Mouse (Mus musculus) forebrain, embryonic 13.5 days (tissue): ENCODE results near the gene Gm4969. TPM values are rescaled to one million over a fixed set of nuclear protein-coding genes. Genes with fewer than 3 reads are reported as not detected.
"Not testable (repeated sequence)": the region's sequence is repeated elsewhere in the genome, so short reads cannot be mapped to it uniquely, and the experiment has no call there.

ENCODE experiments used
- ATAC-seq: fragments of 200-750 bp; cut with Nextera tagmentation; 2 replicates; pipeline ENCODE4 v1.8.0; 2017
- H3K27ac ChIP-seq: fragments of 300-500 bp; sonication (generic); 2 replicates; pipeline ENCODE4 v1.5.1; 2015; ENCODE audit warnings: inconsistent platforms, mild to moderate bottlenecking, moderate library complexity
- H3K27me3 ChIP-seq: fragments of 300-500 bp; sonication (generic); 2 replicates; pipeline ENCODE4 v1.6.1; 2015; ENCODE audit warnings: mild to moderate bottlenecking, inconsistent platforms
- H3K36me3 ChIP-seq: fragments of 300-500 bp; sonication (generic); 2 replicates; pipeline ENCODE4 v1.6.1; 2015; ENCODE audit warnings: mild to moderate bottlenecking, inconsistent platforms; ENCODE audit not compliant: poor library complexity, severe bottlenecking
- H3K4me1 ChIP-seq: fragments of 300-500 bp; sonication (generic); 2 replicates; pipeline ENCODE4 v1.6.1; 2015; ENCODE audit warnings: inconsistent platforms
- H3K4me2 ChIP-seq: fragments of 300-500 bp; sonication (generic); 2 replicates; pipeline ENCODE4 v1.6.1; 2015; ENCODE audit warnings: inconsistent platforms, mild to moderate bottlenecking, moderate library complexity
- H3K4me3 ChIP-seq: fragments of 300-500 bp; sonication (generic); 2 replicates; pipeline ENCODE4 v1.5.1; 2015; ENCODE audit warnings: mild to moderate bottlenecking, inconsistent platforms
- H3K9ac ChIP-seq: fragments of 300-500 bp; sonication (generic); 2 replicates; pipeline ENCODE4 v1.6.1; 2015; ENCODE audit warnings: mild to moderate bottlenecking, inconsistent platforms
- H3K9me3 ChIP-seq: fragments of 300-500 bp; sonication (generic); replicated peaks from 2 replicates; pipeline ENCODE4 v1.6.1; 2016; ENCODE audit warnings: inconsistent platforms
- WGBS: fragments of 180-500 bp; shearing (Covaris S2); methylation state at CpG from one replicate; pipeline ENCODE4 v1.1.7; 2015; 5-methylcytosine and 5-hydroxymethylcytosine counted together
- polyA plus RNA-seq: library from polyadenylated mRNA; unstranded; fragments of >200 nt; fragmentation: Nextera tagmentation; extraction: Ambion mirVana; gene quantifications from 2 replicates; pipeline ENCODE4 v1.2.1, GENCODE M21; 2015

The Gm4969 gene
- polyA plus RNA-seq, 1 experiment from 2014 or later, result 1.2 TPM

DNA sequence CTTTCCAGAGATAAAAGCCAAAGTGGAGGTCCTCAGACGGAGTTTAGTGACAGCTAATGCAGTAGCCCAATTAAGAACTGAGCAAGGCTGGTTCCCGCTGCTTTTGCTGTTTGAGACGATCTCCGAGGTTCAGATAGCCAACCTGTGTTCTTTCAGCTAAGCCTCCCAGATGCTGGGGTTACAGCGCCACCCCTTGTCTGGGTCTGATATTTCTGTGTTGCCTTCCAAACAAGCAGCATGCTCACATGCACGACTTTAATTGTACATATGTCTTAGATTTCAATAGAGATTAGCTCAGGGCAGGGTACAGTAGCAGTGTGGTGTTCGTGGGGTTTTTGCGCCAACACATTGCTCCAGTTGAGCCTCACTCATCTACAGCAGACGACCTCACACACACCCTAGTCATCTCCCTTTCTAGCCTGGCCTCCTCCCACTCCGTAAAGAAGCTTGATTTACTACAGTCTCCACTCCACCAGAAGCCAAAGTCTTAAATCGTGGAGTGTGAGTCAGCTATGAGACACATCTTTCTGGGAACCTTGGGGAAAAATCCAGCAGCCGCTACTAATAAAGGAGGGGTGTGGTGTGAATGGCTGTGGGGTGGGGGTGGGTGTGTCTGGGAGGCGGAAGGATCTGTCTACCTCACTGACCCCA is 37.8 kb upstream of the Gm4969 start:
- Histone ChIP-seq H3K4me2 (no peak overlapping the region), H3K9me3 (no peaks in the 10 kb centered on the region), H3K27ac (no peak overlapping the region), H3K36me3 (peaks cover 37% of the 10 kb centered on the region), H3K4me1 (peaks cover 34% of the 10 kb centered on the region), H3K27me3 (peaks cover 23% of the 10 kb centered on the region), H3K9ac (no peak overlapping the region), H3K4me3 (no peak overlapping the region)
- ATAC-seq, result no peak
- 60% methylated on average over 13 of the region's 13 CpGs for WGBS

GRCm38 (mm10) chr7:19154796-19155195 is 36.6 kb upstream of the Gm4969 start:
- no peak for ATAC-seq
- peaks cover 36% of the 10 kb centered on the region for H3K4me1 ChIP-seq
- no peaks in the 10 kb centered on the region for H3K9me3 ChIP-seq
- H3K36me3 ChIP-seq, result peaks cover 37% of the 10 kb centered on the region
- no peak overlapping the region for H3K27ac ChIP-seq
- no peak overlapping the region for H3K4me2 ChIP-seq
- H3K4me3 ChIP-seq, result no peak overlapping the region
- peaks cover 12% of the 10 kb centered on the region for H3K27me3 ChIP-seq
- 72% methylated on average over 8 of the region's 8 CpGs for WGBS
- H3K9ac ChIP-seq, result no peak overlapping the region

DNA sequence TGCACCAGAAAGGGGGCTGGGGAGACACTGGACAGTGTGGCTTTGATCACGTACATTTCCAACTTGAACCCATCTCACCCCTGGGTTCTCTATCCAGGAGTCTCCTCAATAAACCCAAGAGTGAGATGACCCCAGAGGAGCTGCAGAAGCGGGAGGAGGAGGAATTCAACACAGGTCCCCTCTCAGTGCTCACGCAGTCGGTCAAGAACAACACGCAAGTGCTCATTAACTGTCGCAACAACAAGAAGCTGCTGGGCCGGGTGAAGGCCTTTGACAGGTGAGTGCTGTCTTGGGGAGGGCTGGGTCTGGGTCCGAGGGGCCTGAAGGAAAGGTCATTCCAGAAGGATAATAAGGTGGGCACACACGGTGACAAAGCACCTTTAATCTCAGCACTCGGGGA is 33.0 kb upstream of the Gm4969 start:
- peaks cover 37% of the 10 kb centered on the region for H3K36me3 ChIP-seq
- not testable (repeated sequence) for H3K27ac ChIP-seq, ATAC-seq, H3K9me3 ChIP-seq, H3K27me3 ChIP-seq, H3K9ac ChIP-seq
- H3K4me1 ChIP-seq, result peaks cover 31% of the 10 kb centered on the region
- 90% methylated on average over 10 of the region's 10 CpGs for WGBS
- peak overlapping the region; percentile 70; the same call in 1 of the 2 replicates for H3K4me3 ChIP-seq
- H3K4me2 ChIP-seq, result peak overlapping the region; percentile 86; the same call in 1 of the 2 replicates

- Histone ChIP-seq H3K4me2 (peak within 1 kb of the TSS; percentile 86), H3K36me3 (peaks cover 35% of the 10 kb centered on the region), H3K4me1 (peaks cover 31% of the 10 kb centered on the region), H3K9me3 (no peaks in the 10 kb centered on the region), H3K4me3 (peak within 1 kb of the TSS; percentile 70), H3K27me3 (no peaks in the 10 kb centered on the region), H3K27ac (peak within 1 kb of the TSS; percentile 86), H3K9ac (peak within 1 kb of the TSS; percentile 84)
- ATAC-seq, result peak; percentile 92
- under 1% methylated on average over 24 of the region's 24 CpGs for WGBS
Observed at GRCm38 (mm10) chr7:19149626-19150025, 31.5 kb upstream of the Gm4969 start, which contains the start of gene Snrpd2. TSS of gene Snrpd2 (plus strand) at chr7:19149722.

GRCm38 (mm10) chr7:19148875-19149541 is 30.8 kb upstream of the Gm4969 start, which contains the start of gene Qpctl:
TSS of gene Qpctl (minus strand) at chr7:19149291.
- WGBS, result under 1% methylated on average over 43 of the region's 43 CpGs
- peak; percentile 97 for ATAC-seq
- Histone ChIP-seq H3K4me3 (peak within 1 kb of the TSS; percentile 70), H3K9ac (peak within 1 kb of the TSS; percentile 84), H3K36me3 (peaks cover 29% of the 10 kb centered on the region), H3K4me2 (peak within 1 kb of the TSS; percentile 86), H3K4me1 (peaks cover 31% of the 10 kb centered on the region), H3K27ac (peak within 1 kb of the TSS; percentile 86), H3K27me3 (no peaks in the 10 kb centered on the region), H3K9me3 (no peaks in the 10 kb centered on the region)

DNA sequence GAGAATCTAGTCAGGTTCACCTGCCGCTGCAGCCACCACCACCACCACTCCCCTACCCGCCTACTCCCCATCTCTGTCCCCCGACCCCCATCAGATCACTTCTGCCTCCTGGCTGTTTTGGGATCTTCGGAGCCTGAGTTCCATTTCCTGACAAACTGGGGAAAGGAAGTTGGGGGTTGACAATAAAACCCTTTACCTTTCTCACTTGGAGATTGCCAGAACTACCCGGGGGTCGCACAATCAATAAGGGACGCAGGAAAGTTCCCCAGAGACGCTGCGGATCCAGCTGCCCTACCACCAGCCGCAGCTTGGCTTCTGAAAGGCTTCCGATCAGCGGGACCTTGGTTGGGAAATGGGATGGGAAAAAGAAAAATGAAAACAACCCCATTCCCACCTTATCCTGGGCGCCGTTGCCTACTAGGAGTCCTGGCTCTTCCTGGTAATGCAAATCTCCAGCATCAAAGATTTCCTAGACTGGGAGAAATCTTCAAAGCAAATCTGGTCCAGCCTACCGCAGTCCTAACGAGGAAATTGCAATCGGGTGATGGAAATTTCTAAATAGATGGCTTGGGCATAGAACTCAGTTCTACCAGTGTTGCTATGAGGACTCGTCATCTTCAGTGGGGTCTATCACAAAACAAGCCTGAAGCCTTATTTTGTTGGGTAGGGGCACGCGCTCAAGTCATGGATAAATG is 30.2 kb upstream of the Gm4969 start:
- Histone ChIP-seq H3K9me3 (no peaks in the 10 kb centered on the region), H3K4me2 (peak overlapping the region; percentile 86), H3K4me3 (peak overlapping the region; percentile 70), H3K9ac (peak overlapping the region; percentile 71), H3K27ac (peak overlapping the region; percentile 86), H3K36me3 (peaks cover 22% of the 10 kb centered on the region), H3K4me1 (peaks cover 31% of the 10 kb centered on the region), H3K27me3 (no peaks in the 10 kb centered on the region)
- no peak for ATAC-seq
- 14% methylated on average over 20 of the region's 20 CpGs for WGBS

GRCm38 (mm10) chr7:19147497-19148045 is 29.4 kb upstream of the Gm4969 start:
- H3K9me3 ChIP-seq, result no peaks in the 10 kb centered on the region
- no peaks in the 10 kb centered on the region for H3K27me3 ChIP-seq
- peaks cover 20% of the 10 kb centered on the region for H3K36me3 ChIP-seq
- no peak overlapping the region for H3K27ac ChIP-seq
- WGBS, result 56% methylated on average over 6 of the region's 6 CpGs
- peaks cover 31% of the 10 kb centered on the region for H3K4me1 ChIP-seq
- peak overlapping the region; percentile 34 for H3K9ac ChIP-seq
- peak overlapping the region; percentile 70; the same call in 1 of the 2 replicates for H3K4me3 ChIP-seq
- H3K4me2 ChIP-seq, result peak overlapping the region; percentile 86
- no peak for ATAC-seq

- ATAC-seq, result no peak
- H3K9ac ChIP-seq, result no peak overlapping the region
- 90% methylated on average over 10 of the region's 10 CpGs for WGBS
- peaks cover 31% of the 10 kb centered on the region for H3K4me1 ChIP-seq
- no peak overlapping the region for H3K4me3 ChIP-seq
- H3K27ac ChIP-seq, result no peak overlapping the region
- H3K27me3 ChIP-seq, result no peaks in the 10 kb centered on the region
- no peaks in the 10 kb centered on the region for H3K9me3 ChIP-seq
- H3K4me2 ChIP-seq, result no peak overlapping the region
- peaks cover 19% of the 10 kb centered on the region for H3K36me3 ChIP-seq
Observed at GRCm38 (mm10) chr7:19146793-19147192, 28.6 kb upstream of the Gm4969 start.

- no peaks in the 10 kb centered on the region for H3K4me1 ChIP-seq
- WGBS, result 46% methylated on average over 5 of the region's 5 CpGs
Observed at GRCm38 (mm10) chr7:19137380-19137779, 19.2 kb upstream of the Gm4969 start.

GRCm38 (mm10) chr7:19136673-19137334 is 18.6 kb upstream of the Gm4969 start:
- no peak overlapping the region for H3K4me2 ChIP-seq
- H3K27ac ChIP-seq, result no peak overlapping the region
- no peaks in the 10 kb centered on the region for H3K27me3 ChIP-seq
- peaks cover 4% of the 10 kb centered on the region; the same call in 1 of the 2 replicates for H3K4me1 ChIP-seq
- 0 out of 2 replicates have a peak, but pooled peaks have one; percentile 25 for ATAC-seq
- no peak overlapping the region for H3K4me3 ChIP-seq
- WGBS, result 94% methylated on average over 38 of the region's 38 CpGs
- peaks cover 74% of the 10 kb centered on the region for H3K36me3 ChIP-seq
- H3K9me3 ChIP-seq, result no peaks in the 10 kb centered on the region
- no peak overlapping the region for H3K9ac ChIP-seq

More at GRCm38 (mm10) chr7:19137380-19137779, 19.2 kb upstream of the Gm4969 start:
- Histone ChIP-seq H3K4me3 (no peak overlapping the region), H3K4me2 (no peak overlapping the region), H3K9me3 (no peaks in the 10 kb centered on the region), H3K27ac (no peak overlapping the region), H3K9ac (no peak overlapping the region), H3K36me3 (peaks cover 78% of the 10 kb centered on the region), H3K27me3 (no peaks in the 10 kb centered on the region)
- ATAC-seq, result no peak

- WGBS, result 96% methylated on average over 13 of the region's 13 CpGs
- peaks cover 68% of the 10 kb centered on the region for H3K36me3 ChIP-seq
- no peak overlapping the region for H3K27ac ChIP-seq
- H3K4me2 ChIP-seq, result no peak overlapping the region
- no peak for ATAC-seq
- H3K9ac ChIP-seq, result no peak overlapping the region
- H3K4me1 ChIP-seq, result peaks cover 6% of the 10 kb centered on the region; the same call in 1 of the 2 replicates
- H3K4me3 ChIP-seq, result no peak overlapping the region
- no peaks in the 10 kb centered on the region for H3K27me3 ChIP-seq
- H3K9me3 ChIP-seq, result no peaks in the 10 kb centered on the region
Observed at GRCm38 (mm10) chr7:19136168-19136567, 18.0 kb upstream of the Gm4969 start.
